Mouse (Mus musculus) erythroblast, embryonic 14.5 days (primary cell): ENCODE measurements around the gene Fto.

Experiments used
- GATA1 ChIP-seq: IDR thresholded peaks from 2 replicates; pipeline ENCODE4 v1.6.1; 2012; ENCODE audit warnings: low read length, inconsistent platforms, mixed read lengths
- TAL1 ChIP-seq: IDR thresholded peaks from 3 replicates; pipeline ENCODE4 v1.6.1; 2012; ENCODE audit warnings: low read length, inconsistent platforms, mixed read lengths

DNA sequence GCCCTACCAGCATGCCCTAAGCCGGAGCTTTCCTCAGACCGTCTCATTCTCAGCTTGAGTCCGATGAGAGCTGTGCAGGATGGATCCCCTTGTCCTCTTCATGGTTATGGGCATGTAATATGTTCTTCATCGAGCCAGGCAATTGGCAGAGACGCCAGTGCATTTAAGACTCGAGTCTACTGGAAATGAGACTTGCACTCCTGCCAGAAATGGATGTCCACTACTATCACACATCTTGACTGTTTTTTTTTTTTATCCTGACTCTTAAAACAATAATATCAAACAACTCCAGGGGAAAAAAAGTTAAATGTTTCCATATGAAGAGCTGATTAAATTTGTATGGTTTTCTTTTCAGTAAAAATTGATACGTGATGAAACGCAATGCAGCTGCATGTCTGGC lies 301.9 kb downstream of the Fto start:
- TF ChIP-seq GATA1: no peak
- no peak for TF ChIP-seq TAL1
